Mouse (Mus musculus) naive thymus-derived CD4-positive, alpha-beta T cell, adult 2 months (primary cell): ENCODE data around the gene Stx1a.
"Not testable (repeated sequence)": the region's sequence is repeated elsewhere in the genome, so short reads cannot be mapped to it uniquely, and the experiment has no call there.

Source experiments
- DNase-seq: peaks from one replicate; pipeline ENCODE4 v3.0.0-alpha.2; 2011; ENCODE audit warnings: low read depth

Stx1a gene

DNA sequence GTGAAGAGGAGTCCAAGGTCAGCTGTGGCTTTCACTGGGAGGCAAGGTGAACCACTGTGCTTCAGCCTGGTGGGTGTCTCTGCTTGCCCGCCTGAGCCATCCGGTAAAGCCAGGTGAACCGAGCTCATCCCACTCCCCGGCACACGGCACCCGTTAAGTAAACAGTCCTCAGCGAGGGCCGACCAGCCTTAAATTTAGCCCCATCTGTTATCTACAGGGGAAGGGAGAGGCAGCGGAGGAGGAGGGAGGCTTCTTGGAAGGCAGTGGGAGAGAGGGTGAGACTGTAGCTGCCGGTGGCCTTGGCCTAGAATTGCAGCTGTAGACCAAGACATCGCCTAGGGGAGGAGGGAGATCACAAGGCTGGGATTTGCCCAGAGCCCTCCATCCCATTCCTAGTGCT lies 17.5 kb downstream of the Stx1a start:
- no peak for DNase-seq

DNA sequence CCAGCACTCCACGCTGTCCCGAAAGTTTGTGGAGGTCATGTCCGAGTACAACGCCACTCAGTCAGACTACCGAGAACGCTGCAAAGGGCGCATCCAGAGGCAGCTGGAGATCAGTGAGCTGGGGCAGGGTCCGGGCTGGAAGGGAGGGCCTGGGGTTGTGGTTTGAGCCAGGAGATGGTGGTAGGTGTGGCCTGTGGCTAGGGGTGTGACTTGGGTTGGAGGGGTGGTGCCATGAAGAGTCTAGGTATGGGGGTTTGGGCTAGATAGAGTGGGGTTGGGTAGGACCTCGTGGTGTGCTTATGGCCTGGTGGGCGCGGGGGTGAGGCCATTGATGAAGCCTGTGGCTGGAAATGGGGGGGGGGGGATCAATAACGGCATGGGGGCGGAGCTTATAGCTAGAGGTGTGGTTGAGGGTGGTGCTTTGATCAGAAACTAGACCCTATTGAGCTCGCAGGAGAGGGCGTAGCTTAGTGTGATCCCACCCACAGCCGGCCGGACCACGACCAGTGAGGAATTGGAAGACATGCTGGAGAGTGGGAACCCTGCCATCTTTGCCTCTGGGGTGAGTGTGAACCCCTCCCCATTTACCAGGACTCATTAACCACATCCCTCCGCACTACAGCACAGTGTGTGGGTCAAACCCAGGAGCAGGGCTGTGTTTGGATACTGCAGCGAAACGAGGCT lies 19.0 kb downstream of the Stx1a start:
- DNase-seq, result no peak

DNA sequence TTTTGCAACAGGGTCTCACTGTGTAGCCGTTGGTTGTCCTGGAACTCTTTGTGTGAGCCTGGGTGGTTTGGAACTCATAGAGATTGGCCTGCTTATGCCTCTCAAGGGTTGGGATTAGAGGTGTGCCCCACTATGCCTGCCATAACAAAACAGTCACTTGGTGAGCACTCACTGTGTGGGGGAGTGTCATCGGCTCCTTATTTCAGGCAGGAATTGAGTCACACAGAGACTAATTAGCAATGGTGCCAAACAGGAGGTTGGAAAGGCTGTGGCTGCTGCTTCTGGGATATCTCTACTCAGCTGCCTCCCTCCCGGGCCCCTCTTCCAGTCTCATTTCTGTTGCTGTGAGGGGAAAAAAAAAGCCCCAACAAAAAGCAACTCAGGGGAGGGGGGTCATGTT lies 21.3 kb downstream of the Stx1a start:
- DNase-seq, result no peak

DNA sequence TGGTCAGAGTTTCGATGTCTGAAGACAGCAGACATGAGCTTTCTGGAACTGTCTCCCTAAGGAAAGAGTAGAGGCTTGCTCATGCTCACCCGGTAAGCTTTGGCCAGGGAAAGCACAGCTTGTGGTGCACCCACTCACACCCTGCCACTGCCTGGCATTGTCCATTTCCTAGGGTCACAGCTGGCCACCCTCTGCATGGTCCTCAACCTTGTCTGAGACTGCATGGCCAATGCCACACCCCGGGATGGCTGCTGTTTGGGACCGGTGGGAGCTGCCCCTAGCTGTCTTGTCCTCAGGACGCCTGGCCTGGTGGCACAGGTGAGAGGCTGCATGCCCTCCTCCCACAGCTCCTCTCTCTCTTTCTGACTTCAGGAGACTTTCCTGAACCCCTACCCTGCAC lies 25.3 kb downstream of the Stx1a start:
- no peak for DNase-seq

DNA sequence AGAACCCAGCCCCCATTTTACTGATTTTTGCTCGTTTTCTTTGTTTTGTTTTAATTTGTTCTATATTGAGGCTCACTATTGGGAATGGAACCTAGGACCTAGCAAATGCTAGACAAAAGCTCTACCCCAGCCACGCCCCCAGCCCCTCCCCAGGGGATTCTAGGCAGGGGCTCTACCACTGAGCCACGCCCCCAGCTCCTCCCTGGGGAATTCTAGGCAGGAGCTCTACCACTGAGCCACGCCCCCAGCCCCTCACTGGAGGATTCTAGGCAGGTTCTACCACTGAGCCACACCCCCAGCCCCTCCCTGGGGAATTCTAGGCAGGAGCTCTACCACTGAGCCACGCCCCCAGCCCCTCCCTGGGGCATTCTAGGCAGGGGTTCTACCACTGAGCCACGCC lies 26.0 kb downstream of the Stx1a start:
- not testable (repeated sequence) for DNase-seq

DNA sequence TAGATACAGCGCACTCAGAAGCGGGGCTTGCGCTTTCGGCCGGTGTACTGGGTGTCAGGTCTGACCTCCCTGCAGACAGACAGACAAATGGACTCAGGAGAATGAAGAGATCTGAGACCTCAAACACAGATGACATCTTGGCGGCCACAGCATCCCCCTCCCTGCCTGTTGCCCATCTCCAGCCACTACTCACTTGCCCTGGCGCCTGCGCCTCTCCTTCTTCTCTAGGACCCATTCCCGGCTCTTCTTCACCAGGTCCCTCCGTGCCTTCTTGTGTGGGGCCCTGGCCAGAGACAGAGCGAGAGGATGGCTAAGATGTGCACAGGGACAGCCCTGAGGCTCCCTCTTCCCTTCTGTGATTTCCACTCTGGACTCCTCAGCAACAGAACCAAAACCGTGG lies 30.1 kb downstream of the Stx1a start:
- no peak for DNase-seq

DNA sequence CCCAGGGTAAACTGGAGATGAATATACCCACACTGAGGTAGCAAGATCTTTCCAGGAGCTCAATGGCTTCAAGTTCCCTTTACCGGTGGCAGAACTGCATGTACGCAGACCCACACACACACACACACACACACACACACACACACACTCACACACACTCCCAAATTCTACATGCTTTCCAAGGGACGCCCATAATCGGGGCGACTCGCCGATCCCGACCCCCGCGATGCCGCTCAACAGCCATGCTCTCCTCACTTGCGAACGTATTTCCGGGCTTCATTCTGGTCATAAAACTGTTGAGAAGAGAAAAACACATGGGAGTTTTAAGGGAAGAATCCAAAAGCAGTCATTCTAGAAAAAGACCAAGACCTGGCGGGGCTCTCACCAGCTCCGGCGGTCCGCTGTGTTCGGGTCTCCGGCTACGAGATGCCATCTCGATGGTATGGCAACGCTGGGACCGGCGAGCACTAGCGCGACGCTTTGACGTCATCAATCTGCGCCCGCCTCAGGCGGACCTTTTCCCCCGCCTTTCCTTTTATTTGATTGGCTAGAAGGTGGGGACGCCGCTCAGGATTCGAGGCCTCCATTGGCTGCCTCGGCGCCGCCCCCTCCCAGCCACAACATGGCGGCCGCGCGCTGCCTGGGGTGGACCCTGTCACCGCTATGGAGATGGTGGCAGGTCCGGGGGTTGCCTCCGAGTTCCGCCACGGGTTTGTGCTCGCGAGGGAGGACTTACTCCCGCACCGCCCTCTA lies 40.5 kb downstream of the Stx1a start, which contains the start of gene Dnajc30:
TSS of gene Dnajc30 (plus strand) at position 574 of the 753 bp plus-strand sequence.
- peak; percentile 98 for DNase-seq

DNA sequence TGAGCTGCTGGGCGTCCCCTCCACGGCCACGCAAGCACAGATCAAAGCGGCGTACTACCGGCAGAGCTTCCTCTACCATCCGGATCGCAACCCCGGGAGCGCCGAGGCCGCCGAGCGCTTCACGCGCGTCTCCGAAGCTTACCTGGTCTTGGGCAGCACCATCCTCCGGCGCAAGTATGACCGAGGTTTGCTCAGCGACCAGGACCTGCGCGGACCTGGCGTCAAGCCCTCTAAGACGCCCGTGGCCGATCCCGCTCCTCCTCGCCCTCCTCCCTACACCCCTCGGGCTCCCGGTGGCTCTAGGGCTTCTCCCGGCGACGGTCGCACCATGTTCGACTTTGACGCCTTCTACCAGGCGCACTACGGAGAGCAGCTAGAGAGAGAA lies 41.1 kb downstream of the Stx1a start:
- no peak for DNase-seq

DNA sequence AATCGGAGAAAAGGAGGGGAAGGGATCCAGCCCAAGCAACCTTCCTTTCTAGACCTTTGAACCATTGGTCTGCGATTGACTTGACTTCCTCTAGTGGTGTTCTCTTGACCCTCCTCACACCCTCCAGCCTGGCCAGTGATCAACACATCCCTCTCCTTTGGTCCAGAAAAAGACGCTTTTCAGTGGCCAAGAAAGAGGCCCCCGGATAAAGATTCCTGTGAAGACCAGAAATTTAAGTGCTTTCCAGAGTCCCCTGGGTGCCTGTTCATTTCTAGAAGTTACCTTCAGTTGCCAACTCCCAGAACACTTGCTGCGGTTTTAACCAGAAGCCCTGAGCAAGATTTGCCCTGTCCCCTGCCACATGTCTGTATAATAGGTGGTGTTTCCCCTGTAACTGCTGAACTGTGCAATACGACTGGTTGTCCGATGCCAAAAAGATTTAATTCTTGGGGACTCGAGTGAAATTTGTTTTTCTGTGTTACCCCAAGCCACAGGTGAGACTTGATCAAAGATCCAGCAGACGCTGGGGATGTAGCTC lies 41.7 kb downstream of the Stx1a start, which contains the start of gene Bud23:
TSS of gene Bud23 (minus strand) at position 51 of the 538 bp plus-strand sequence.
- not testable (repeated sequence) for DNase-seq

DNA sequence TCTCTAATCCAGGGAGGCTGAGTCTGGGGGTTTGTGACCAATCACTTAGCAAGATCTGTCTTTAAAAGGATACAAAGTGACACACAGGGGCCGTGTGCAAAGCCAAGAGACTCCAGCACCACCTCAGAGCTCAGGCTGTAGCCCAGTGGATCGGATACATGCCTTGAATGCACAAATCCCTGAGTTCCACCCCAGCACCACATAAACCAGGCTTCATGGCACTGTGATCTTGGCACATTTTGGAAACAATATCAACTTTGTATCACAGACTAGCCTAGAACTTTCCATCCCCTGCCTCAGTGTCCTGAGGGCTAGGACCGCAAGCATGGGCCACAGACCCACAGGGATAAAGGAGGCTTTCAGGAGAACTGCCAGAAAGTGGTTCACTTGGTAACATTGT lies 42.7 kb downstream of the Stx1a start:
- no peak for DNase-seq

DNA sequence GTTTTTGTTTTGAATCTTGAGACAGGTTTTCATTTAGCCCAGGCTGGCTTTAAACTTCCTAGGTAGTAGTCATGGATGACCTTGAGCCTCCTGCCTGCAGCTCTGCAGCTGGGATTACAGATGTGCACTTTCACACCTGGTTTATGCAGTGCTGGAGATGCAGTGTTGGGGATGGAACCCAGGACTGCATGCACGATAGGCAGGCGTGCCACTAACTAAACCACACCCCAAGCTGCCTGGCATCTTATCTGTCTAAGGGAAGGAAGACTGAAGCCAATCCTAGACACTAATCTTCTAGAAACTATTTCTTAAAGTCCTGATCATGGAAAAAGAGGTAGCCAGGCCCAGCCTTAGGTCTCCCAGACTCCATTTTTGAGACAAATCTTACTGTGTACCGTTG lies 47.2 kb downstream of the Stx1a start:
- DNase-seq, result no peak

DNA sequence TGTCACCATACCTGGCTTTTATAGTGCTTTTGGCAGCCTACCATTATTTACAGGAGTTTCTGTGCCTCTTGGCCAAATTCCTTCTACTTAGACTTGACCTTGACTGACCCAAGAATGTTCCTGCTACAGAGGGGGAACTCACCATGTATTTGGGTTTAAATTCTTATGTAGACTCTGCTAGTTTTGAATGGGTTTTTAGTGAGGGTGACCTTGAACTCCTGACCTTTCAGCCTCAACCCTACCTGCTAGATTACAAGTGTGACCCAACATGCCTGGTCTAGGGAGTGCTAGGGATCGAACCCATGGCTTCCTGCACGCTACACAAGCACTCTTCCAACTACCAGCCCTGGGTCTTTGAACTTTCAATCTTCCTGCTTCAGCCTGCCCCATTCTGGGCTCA lies 48.8 kb downstream of the Stx1a start:
- no peak for DNase-seq

DNA sequence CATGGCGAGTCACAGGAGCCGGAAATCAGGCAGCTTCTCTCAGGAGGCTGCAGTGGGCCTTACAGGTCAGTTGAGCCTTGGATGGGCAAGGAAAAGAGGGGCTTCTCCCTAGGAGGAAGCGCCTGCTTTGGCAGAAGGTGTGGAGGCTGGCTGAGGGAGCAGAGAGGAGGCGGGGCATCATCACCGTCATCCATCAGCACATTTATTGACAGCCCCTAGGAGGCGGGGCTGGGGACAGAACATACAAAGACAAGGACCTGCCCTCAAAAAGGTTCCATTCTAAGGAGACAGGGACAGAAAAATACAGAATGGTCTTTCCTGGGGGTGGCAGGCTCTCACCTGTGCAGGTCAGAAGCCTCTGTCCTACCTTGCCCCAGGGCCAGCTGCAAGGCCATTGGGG lies 49.4 kb downstream of the Stx1a start:
- DNase-seq, result no peak

DNA sequence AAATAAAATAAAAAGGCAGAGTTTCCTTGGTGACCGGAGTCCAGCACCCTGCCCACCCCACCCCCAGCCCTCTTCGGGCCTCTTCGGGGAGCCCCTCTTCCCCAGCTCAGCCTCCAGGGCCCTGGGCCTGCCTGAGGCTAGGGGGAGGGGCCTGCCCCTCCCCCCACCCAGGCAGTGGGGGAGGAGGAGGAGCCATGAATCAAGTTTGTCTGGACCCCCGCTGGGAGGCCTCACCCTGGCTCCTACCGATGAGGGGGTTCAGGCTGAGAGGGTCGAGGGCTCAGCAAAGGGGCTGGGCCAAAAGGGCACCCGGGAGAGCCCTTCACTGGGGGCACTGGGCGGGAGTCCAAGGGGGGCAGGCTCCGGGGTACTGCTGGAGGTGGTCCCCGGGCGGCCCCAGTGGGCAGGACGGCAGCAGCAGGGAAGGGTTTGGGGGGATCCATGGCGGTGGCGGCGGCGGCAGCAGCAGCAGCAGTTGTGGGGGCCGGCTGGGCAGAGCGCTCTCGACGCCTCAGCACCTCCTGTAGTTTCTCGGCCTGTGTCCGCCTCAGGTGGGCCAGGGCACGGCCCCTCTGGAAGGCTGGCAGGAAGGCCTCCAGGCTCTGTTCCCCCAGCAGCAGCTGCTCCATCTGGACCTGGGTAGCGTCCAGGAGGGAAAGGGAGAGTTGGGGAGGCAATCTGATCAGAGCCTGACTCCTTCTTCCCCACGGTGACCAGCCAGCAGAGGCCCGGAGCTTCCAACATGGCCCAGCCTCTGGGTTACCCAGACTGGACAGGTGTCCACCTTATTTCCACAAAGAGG lies 50.3 kb downstream of the Stx1a start:
- DNase-seq, result no peak

DNA sequence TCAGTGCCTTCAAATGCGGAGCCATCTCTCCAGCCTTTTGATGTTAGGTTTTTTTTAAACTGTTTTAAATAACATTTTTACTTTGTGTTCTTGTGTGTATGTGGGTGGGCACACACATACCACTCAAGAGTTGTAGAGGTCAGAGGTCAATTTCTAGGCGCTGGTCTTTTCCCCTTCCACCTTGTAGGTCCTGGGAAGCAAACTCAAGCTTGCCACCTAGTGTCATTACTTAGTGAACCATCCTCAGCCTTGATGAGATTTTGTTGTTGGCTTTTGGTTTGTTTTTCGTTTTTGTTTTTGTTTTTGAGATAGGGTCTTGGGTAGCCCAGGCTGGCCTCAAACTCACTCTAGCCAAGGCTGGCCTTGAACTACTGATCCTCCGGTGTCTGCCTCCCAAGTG lies 52.4 kb downstream of the Stx1a start:
- DNase-seq, result no peak

DNA sequence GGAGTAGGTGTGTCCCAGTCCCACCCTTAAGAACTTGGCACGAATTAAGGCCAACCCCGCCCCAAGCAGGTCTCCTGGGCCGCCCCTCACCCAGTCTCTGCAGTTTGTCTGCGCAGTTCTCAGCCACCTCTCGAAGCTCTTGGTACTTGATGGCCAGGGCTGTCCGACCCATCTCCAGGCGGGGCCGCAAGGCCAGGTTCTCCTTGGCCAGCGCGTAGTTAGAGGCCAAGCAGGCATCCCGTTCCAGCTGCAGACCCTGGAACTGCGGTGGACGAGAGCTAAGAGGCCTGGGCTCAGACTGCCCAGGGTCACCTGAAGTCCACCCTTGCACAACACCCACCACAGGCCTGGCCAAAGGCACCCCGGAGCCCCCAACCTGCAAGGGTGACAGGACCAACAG lies 53.1 kb downstream of the Stx1a start:
- DNase-seq, result no peak

DNA sequence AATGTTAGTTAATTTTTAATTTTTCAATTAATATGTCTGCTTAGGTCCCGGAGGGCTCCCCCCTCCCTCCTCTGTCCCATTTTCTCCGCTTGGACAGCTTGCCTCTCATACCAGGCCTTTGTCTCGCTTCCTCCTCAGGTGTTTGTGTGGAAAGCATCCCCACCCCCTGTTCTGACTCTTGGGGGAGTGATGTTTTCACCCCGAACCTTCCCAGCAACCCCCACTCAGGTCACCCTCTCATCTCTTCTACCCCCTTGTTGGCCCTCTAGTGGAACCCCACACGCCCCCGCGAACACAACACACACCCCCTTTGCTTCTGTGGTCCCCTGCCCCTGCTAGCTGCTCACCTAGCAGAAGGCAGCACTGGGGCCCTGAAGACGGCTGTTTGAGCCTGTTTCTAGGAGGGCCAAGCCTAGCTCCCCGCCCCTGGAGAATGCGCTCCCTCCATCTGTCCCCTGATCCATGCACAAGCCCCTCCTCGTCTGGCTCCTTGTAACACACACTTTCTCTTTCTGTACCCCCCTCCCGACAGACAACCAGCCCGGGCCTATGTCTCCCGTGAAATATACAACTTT lies 53.7 kb downstream of the Stx1a start:
- DNase-seq, result no peak

DNA sequence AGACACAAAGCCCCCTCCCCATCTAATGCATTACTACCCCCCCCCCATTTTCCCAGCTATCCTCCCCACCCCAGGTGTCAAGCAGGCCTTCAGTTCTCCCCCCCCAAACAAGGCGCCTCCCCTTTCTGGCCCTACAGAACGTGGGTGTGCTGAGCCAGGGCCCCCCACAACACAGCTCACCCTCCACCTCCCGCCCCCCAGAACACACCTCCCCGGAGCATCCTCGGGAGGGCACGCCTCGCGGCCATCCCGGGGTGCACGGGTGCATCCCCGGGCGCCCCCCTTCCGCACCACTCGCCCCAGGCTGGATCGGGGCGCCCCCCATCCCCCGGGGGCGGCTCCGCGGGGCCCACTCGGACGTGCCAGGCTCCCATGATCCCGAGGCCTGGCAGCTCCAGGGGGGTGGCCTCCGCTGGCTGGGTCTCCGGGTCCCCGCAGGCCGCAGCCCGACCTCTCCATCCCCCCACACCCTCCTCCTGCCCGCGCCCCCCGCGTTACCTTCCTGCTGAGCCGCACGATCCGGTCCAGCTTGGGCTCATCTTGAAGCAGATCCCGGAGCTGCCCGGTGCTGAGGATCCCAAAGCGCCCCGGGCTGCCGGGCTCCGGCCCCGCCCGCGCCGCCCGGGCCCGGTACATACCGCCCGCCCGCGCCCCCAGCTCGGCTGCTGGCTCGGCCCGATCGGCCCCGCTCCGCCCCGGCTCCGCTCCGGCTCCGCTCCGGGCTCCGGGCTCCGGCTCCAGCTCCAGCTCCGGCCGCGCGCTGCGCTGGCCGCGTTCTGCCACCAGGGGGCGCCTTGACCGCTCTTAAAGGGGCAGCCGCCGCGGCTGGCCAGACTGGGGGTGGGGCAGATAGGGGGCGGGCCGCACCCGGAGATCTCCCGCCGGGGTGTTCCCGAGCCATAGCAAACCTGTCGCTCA lies 54.5 kb downstream of the Stx1a start, which contains the start of gene Vps37d:
TSS of gene Vps37d (minus strand) at position 703 of the 918 bp plus-strand sequence.
- peak; percentile 87 for DNase-seq

DNA sequence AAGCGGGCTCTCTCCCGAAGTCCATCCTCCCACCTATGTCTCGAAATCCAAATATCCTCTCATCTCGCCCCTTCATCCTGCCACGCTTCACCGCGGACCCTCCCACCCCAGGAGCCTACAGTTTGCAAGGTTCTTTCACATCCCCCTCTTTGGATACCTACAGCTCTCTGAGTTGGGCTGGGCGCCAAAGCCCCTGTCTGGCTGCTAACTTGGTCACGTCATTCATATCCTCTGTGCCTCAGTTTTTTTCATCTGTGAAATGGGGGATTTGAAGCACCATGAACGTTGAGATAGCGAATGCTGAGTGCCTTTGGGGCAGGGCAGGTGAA lies 55.2 kb downstream of the Stx1a start:
- no peak for DNase-seq

DNA sequence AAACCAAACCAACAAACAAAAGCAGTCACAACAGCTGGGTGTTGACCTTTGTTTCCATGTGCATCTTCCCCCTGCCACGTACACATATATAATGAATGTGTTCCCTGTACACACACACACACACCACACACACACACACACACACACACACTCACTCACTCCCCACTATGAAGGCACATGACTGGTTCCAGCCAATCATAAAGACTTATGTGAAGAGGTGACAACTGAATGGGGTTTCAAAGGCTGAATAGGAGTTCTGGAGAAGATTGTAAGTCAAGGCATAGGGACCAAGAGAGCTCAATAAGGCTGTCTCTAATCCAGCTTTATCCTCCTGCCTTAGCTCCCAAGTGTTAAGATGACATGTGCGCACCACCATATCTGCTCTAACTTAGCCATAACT lies 56.3 kb downstream of the Stx1a start:
- DNase-seq, result no peak

DNA sequence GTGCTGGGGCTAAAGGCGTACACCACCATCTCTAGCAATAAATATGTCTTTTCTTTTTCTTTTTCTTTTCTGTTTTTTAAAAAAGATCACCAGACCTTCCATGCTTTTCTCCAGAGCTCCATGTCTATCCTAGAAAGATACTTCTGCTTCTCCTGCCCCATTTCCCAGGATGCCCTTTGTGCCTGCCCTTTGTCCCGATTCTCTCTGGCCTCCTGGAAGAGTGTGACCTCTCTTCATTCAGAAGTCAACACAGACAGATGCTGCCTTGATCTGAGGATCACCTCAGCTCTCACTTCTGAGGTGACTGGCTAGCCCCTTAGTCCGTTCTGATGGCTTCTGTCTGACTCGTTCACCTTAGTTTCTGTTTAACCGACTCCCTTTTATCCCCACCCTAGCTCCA lies 57.3 kb downstream of the Stx1a start:
- no peak for DNase-seq
